Mouse (Mus musculus): ENCODE measurements at regions not wholly inside any gene's neighbourhood (a gene's known extent, or its start where the extent isn't known, plus 50 kb on each side); places are given as distances from the start of the nearest gene placed in this dataset.

DNA sequence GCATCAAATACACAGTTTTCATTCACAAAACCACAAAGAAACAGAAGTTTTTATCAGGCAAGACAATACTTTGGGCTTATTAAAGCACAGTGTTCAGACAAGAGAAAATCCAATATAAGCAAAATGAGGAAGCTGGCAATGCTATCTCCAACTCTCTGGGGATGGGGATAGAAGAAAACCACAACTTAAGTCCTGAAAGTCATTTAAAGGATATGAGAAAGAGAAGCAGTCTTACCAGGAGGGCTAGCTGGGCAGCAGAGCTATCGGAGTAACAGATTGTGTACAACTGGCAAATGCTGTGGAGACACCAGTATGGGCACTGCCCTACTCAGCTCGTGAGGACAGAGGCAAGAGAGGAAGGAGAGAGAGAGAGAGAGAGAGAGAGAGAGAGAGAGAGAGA lies 262.9 kb upstream of the Rarb start:
- TF ChIP-seq CTCF (IDR thresholded peaks at IDR 0.05; ENCODE audit: low read depth, low read length) (no peak), POLR2A (IDR thresholded peaks at IDR 0.05; ENCODE audit: extremely low read depth, insufficient read depth, low read length) (no peak)

All from liver, adult 2 months (tissue).